Mouse (Mus musculus) cortical plate, adult 2 months (tissue): ENCODE results near the gene Rhoh. TPM values are rescaled to one million over a fixed set of nuclear protein-coding genes. Genes with fewer than 3 reads are reported as not detected.

Source experiments
- H3K27ac ChIP-seq: fragments of 200-500 bp; 2 replicates; pipeline ENCODE4 v1.5.1; 2012; ENCODE audit warnings: low read length, control low read depth, inconsistent platforms; ENCODE audit not compliant: insufficient read depth
- H3K4me1 ChIP-seq: fragments of 200-500 bp; 2 replicates; pipeline ENCODE4 v1.6.1; 2011; ENCODE audit warnings: low read length; ENCODE audit not compliant: control insufficient read depth, insufficient read depth
- H3K4me3 ChIP-seq: fragments of 200-500 bp; 2 replicates; pipeline ENCODE4 v1.5.1; 2011; ENCODE audit warnings: mild to moderate bottlenecking, low read length, control low read depth; ENCODE audit not compliant: insufficient read depth
- CTCF ChIP-seq: fragments of 200-500 bp; IDR thresholded peaks from 2 replicates; pipeline ENCODE4 v1.5.1; 2011; ENCODE audit warnings: mild to moderate bottlenecking, control low read depth, low read length; ENCODE audit not compliant: insufficient read depth; ENCODE audit errors: extremely low read depth
- POLR2A ChIP-seq: fragments of 200-500 bp; IDR thresholded peaks from 2 replicates; pipeline ENCODE4 v1.6.1; 2011; ENCODE audit warnings: mild to moderate bottlenecking, low read length, control low read depth; ENCODE audit not compliant: insufficient read depth; ENCODE audit errors: extremely low read depth
- polyA plus RNA-seq: library from polyadenylated mRNA; depleted of rRNA; stranded (reverse); fragments of >200 nt; gene quantifications from 2 replicates; pipeline ENCODE4 v1.2.3, GENCODE M21; 2012; rRNA removed

The Rhoh gene
- polyA plus RNA-seq, 1 experiment = 1.2 TPM

DNA sequence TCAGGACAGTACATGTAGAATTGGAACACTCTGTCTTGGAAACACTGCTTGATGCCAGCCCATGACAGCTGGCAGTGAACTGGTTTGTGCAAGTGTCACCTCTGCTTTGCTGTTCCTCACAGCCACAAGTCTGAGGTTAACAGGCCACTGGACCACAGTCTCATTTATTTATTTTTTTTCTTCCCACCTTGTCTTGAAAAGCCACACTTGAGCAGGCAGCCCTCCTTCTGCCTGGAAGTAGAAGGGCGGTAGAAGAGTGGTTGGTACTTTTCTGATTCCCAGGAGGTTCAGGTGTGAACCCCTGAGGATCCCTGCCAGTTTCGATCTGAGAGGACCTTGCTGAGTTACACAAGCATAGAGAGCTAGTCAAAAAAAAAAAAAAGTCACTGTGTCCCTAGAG is 72.8 kb downstream of the Rhoh start:
- H3K4me1 ChIP-seq = no peaks in the 10 kb centered on the region
- no peak overlapping the region for H3K4me3 ChIP-seq
- H3K27ac ChIP-seq = no peak overlapping the region
- no peak for TF ChIP-seq CTCF
- no peak for TF ChIP-seq POLR2A

DNA sequence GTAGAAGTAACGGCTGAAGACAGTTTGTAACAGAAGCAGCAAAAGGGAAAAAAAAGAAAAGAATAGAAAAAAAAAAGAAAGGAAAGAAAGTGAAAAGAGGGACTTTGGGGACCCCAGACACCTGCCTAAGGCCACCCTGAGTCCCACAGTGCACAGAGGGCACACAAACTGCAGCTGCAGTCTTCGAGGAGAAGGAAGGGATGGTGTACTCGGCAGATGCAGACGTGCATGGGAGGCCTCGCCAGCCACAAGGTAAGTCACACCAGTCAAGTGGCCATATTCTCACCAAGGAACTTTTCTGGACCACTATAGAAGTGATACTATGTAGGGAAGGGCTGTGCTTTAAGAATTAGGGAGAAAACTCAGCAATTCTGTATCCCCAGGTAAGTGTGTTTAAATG is 73.8 kb downstream of the Rhoh start, which contains the start of gene Chrna9:
Chrna9 (plus strand) TSS at position 139 of the 400 bp plus-strand sequence.
- Histone ChIP-seq H3K27ac (no peak within 1 kb of the TSS), H3K4me3 (no peak within 1 kb of the TSS), H3K4me1 (no peaks in the 10 kb centered on the region)
- TF ChIP-seq POLR2A = no peak
- TF ChIP-seq CTCF = no peak

DNA sequence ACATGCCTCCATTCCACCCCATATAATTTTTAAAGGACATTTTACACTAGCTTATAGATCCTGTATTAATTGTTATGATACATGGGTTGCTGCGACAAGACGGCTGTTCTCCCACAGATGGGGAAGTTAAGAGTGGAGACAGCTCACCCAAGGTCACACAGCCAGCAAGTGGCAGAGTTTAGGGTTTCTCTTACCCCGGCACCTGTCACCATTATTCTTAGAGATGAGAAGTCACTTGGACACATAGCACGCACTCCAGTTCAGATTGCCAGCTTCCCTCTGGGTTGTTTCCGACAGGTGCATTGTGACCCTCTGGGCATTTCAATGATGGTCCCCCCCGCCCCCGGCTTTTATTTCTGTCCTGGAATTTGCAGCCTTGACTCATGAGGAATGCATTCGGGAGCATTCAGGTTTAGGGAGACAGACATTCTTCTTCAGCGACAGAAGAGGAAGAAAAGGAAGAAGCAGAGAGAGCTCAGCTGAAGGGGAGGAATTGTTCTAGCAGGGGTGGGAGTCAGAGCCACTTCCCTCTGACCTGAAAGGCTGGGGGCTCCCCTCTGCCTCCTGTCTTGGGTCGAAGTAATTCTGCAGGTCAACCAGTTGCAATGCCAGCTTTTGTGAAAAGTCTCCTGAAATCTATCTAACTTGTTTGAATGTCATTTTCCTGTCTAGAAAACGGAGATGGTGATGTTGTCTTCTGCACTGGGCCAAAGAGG is 76.2 kb downstream of the Rhoh start:
- no peak for TF ChIP-seq CTCF
- TF ChIP-seq POLR2A = no peak
- no peak overlapping the region for H3K4me3 ChIP-seq
- no peak overlapping the region for H3K27ac ChIP-seq
- no peaks in the 10 kb centered on the region for H3K4me1 ChIP-seq

DNA sequence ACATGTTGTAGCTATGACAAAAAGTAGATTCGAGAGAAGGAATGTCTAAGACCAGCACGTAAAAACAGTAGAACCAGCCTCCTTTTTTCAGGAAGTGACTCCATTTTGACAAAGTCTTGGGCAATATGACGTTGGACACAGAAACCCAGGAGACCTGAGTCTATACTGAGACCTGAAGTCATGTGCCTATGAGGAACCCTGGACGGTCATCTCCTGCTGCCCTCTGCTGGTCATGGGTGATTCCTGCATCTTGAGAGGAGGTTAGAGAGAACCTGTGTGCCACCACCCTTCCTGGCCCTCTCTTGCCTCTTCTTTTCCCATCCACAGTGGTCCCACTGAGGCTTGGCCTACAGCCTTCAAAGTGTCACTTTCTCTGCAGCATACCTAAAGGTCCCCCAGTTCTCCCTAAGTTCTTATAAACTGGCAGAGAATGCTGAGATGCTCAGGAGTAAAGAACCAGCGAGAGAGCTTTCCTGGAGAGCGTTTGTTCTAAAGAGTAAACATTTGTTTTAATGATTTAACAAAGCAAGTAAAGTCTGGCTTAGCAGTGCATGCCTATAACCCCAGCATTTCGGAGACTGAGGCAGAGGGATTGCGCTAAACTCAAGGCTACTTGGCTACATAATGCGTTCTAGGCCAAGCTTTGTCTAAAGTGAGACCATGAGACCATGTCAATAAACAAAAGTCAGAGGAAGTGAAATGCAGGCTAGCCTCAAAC is 77.1 kb downstream of the Rhoh start:
- no peak overlapping the region for H3K27ac ChIP-seq
- no peak overlapping the region for H3K4me3 ChIP-seq
- no peaks in the 10 kb centered on the region for H3K4me1 ChIP-seq
- TF ChIP-seq POLR2A (no peak), CTCF (peak; percentile 94)

DNA sequence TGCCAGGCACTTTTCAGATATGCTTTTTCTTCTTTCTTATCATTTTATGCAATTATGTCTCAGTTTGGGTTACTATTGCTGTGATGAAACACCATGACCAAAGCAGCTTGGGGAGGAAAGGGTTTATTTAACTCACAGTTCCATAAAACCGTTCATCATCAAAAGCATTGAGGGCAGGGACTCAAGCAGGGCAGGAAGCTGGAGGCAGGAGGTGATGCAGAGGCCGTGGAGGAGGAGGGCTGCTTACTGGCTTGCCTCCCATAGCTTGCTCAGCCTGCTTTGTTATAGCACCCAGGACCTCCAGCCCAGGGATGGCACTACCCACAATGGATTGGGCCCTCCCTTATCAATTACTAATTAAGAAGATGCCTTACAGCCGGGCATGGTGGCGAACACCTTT is 80.1 kb downstream of the Rhoh start:
- H3K27ac ChIP-seq = no peak overlapping the region
- TF ChIP-seq CTCF = no peak
- no peak for TF ChIP-seq POLR2A
- no peaks in the 10 kb centered on the region for H3K4me1 ChIP-seq
- no peak overlapping the region for H3K4me3 ChIP-seq

Other genes starting within 250 kb of the Rhoh start
- gene Pds5a, start 162.9 kb upstream of the Rhoh start, polyA plus RNA-seq = 53.7 and 57.2 TPM in 2 replicates
- gene N4bp2, start 97.7 kb upstream of the Rhoh start, polyA plus RNA-seq = 3.7 and 3.8 TPM in 2 replicates
- not detected in 2 replicates for gene Chrna9, start 73.7 kb downstream of the Rhoh start, polyA plus RNA-seq
- 0.06 TPM in 1 of 2 replicates, not detected in the other for gene 9130230L23Rik, start 143.1 kb downstream of the Rhoh start, polyA plus RNA-seq